Mouse (Mus musculus) adrenal gland, postnatal 4 days (tissue): Measurements from ENCODE around the gene Csf2. TPM values are rescaled to one million over a fixed set of nuclear protein-coding genes. Genes with fewer than 3 reads are reported as not detected.
A peak's percentile ranks its signal among the peaks of the same experiment; 100 is the strongest.

ENCODE experiments used
- DNase-seq, 2 experiments: peaks; one replicate each; pipeline ENCODE4 v3.0.0; 2021 to 2022; ENCODE audit warnings: low spot score in 2 of 2, mixed read lengths in 2 of 2
- total RNA-seq, 2 experiments: library from RNA; stranded (reverse); gene quantifications; 2 replicates each; pipeline ENCODE4 v1.2.3; 2021

The Csf2 gene
- total RNA-seq, 2 experiments from 2014 or later = not detected

DNA sequence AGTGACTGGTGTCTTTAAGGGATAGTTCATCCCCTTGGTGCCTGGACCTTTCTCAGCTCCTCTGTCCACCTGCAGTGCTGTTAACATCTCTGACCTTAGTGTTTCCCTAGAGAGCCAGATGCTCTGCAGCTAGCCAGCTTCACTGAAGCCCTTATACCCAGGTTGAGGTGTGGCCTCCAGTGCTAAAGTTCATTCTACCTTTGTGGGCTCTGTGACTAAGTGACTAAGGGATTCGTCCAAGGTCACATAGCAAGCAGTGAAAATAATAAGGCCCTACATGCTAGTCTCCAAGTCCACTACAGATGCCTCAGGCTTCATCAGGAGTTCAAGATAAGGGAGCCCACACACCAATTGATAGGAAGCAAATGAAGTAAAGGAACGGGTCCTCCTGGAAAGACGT, 7.0 kb downstream of the Csf2 start:
- no peak for DNase-seq

DNA sequence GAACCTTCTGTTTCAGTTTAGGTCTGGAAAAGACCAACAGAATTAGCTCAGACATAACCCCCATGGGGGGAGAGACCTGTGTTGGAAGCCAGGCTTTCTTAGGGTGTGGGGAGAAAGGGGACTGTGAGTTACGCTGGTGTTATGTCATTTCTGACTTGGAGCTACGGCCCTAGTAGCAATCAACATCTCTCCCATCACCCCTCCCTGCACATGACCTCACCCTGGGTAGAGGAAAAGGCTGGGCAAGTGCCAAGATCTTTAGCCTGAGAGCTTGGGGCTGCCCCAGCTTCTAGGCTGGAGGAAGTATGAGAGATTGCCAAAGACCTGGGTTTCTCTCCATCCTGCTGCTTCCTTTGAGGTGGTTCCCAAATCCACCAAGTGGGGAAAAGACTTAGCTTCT, 12.5 kb downstream of the Csf2 start:
- no peak for DNase-seq

DNA sequence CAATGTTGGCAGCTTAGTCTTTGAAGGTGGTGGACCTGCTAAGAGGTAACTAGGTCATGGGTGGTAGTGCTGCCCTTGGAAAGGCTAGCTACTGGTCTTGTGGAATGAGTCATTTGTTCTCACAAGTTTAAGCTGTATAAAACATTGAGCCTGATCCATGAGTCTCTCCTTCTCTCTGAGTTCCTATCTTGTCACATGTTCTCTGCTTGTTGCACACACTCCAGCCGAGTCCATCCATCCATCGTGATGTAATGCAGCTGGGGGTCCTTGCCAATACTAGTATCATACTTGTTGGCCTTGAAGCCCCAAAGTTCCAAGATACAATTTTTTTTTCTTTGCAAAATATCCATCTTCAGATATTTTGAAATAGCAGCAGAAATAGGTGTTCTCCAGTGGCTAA, 22.0 kb downstream of the Csf2 start:
- DNase-seq = no peak

DNA sequence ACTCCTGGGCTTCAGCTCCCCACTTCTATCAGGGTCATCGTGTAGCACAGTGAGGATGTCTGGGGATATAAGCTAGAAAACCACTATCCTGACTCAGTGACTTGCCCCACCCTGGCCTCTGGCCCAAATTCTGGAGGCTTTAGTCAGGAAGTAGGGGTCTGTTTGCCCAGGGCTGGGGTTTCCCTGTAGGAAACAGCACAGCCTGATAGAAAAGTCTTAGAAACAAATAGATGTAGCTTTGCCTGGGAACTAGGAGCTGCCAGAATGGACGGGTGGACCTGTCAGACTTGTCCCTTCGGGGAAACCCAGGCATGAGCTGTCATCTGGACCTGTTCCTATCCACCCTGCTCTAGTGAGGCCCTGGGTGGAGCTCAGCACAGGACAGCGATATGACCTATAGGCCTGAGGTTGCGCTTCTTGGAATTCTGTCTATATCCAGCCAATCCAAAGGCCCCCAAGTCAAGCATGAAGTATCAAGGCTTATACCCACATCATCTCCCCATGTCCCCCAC, 24.9 kb downstream of the Csf2 start:
- DNase-seq = no peak

DNA sequence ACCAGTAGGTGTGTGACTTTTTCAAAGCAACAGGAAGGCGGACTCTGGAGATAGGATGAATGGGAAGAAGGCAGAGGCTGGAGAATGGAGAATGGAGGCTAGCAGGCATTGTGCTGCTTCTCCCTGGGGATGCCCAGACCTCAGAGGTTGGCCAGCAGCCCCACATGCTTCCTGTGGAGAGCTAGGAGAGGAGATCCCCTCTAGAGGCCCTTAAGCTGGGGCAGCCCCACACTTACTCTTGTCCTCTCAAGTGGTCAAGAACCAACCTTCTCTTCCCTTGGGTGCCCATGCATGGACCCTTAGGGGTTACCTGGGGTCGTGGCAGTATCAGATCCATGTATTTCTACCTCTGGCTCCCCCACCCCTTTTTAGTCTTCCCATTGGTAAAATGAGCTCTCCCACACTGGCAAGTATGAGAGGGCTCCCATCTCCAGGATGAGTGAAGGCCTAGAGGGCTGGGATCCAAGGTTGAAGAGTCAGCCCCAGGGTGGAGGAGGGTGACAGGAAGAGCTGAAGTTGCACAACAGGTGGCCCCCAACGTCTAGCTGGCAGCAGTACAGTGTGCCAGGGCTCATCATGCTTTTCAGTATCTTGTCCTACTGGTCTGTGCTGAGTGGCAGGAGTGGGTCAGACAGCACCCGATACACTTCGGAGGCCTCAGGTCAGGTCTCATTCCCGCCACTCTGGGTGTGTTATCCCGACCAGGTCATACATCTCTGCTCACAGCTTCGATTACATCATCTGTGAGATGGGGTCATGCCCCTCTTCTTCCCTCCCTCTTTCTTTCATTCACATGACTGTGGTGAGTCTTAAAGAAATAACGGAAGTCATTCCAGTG, 25.6 kb downstream of the Csf2 start:
- no peak for DNase-seq

DNA sequence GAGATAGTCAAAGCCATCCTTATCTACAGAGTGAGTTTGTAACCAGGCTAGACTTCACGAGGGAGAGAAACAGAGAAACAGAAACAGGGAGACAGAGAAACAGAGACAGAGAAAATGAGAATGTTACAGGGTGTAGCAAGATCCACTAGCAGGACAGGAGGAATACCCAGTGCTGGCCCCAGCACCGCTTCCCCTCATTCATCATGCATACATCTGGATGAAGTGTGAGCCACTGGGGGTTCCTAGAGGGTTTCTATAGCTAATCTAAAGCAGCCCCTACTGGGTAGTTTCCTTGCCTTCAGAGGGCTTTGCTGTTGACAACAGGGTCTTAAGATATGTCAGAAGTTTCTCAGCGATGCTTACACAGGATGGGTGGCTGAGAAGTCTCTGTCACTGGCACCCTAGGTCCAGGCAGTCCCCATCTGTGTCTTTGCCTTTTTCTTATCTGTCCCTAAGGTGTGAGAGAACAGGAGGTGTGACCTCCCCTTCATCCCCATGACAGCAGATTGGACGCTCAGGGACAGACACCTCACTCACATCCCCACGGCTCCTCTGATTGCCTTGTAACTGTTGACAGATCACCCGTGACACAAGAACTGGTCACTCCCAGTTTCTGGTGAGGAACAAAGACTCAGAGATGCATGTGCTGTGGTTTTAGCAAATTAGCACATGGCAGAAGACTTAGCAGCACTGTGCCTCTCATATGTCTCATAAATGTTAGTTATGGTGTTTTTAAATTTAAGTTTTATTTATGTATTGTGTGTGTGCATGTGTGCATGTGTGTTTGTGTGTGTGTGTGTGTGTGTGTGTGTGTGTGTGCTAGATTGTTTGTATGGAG, 29.3 kb downstream of the Csf2 start:
- no peak for DNase-seq

DNA sequence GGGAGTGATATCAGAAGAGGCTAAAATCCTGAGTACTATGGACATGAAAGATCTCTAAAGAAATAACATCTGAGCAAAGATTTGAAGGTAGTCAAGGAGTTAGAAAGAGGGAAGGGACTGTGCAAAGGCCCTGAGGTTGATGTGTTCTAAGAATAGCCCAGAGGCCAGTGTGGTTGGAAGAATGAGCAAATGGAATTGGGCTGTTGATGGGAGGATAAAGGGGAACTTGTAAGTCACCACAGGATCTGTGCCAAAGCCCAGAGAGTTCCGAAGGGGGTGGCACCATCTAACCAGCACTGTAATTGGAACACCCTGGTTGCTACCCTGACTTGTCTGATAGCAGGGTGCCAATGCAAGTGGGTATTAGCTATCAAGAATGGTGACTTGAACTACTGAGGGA, 30.3 kb downstream of the Csf2 start:
- DNase-seq = no peak

DNA sequence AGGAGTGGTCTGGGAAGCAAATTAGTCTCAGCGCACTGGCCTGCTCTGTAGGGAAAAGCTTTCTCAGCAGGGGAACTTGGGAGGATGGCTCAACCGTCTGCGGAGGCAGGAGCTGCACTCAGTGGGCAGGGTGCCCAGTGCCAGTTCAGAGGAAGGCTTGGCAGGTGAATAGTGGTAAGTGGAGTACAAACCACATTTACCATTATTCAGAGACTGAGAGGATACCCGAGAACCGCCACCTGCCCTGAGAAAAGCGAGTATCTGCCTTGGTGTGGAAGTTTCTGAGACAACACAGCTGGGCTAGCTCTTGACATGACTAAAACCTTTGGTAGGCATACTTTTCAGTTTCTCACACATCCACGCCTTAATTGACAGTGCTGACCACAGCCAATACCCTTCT, 32.1 kb downstream of the Csf2 start:
- no peak for DNase-seq

DNA sequence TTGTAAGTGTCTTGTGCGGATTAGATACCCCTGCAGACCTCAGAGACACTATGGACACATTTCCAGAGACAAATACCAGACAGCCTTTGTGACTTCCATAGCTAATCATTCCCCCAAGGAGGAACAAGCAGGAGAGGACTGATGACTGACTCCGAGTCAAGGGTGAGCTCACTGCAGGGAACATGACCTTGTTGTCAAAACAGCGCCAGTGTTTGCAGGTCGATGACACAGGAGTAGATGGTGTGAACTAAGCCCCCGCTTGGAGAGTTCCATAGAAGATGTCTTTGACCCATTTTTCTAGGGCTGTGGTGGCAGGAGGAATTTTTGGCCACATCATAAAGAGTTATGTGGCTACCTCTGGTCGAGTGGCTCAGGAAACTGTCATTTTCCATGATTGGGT, 33.4 kb downstream of the Csf2 start:
- no peak for DNase-seq

DNA sequence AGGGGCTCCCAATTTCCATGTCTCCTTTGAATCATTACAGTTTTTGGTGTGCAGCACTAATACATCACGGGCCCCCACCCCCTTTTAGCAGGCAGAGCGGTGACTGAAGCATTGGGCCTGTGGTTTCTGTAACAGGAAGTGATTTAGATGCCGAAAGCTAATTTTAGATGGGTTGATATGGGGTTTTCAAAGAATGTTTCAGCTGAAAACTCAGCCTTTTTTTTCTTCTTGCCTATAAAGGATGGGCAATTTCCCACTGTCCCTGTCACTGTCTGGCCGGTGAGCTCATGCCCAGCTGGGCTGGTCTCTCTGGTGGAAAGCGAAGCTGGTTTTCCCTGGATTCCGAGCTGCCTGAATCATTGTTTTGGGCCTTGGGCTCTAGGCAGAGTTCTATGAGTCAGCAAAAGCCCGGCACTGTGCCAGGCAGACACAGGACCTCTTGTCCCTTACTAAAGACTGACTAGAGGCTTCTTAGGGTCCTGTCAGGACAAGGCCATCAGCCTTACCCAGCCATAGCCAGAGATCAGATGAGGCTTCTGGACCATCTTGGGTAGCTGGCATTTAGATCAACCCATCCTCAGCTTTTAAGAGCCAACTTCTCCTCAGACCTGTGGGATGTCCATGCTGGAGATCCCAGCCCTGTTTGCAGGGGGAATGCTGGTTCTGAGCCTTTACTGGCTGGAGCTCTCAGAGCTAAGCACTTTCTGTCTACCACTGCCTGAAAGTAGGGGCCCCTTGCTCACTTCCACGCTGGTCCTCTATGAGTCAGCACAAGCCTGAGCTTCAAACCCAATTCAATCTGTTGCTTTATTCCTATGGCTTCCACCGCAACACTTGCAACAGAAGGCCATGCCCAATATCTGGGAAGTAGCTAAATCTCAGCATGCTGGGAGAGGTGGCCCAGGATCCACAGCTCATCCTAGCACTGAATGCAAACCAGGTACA, 34.7 kb downstream of the Csf2 start:
- peak; percentile 69 to 76 for DNase-seq

DNA sequence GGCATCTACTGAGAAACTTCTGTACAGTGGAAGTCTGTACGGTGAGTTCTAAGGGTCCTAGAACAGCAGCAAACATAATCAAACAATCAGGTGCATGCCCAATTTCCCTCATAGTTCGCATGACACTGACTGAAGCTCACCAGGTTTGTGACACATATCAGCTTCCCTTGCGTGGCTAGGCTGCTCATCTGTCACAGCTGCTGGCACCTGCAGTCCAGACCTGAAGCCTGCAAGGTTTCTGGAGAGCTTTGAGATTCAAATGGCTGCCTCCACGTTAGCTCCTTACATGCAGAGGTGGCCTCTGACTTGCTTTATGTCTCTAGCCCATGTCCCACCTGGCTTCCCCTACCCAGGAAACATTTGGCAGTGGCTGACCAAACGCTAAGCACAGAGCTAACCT, 35.8 kb downstream of the Csf2 start:
- no peak for DNase-seq

DNA sequence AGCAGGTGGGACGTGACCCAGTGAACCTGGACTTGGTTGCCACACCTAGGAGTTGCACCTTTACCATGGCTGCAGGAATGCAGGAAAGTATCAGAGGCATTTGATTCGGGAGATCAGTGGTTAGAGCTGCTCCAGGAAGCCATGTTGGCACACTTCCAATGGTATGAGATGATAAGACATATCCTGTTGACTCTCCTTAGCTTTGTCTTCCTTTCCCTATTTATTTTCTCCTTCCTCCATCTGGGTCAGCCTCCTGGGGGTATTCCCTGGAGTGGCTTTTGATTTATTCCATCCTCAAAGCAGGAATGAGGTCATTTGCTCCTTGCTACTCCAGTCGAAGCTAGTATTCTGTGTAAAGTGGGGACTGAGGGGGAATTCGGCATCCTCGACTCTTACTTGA, 42.5 kb downstream of the Csf2 start:
- no peak for DNase-seq

DNA sequence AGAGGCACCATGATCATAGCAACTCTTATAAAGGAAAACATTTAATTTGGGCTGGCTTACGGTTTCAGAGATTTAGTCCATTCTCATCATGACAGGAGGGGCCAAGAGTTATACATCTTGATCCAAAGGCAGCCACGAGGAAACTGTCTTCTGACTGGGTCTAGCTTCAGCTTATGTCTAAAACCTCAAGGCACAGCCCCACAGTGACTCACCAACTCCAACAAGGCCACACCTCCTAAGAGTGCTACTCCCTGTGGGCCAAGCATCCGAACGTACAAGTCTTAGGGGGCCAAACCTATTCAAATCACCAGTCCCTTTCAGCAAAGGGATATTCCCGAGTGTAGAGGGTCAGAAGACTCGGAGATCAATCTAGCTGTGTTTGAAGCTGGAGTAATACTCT, 44.1 kb downstream of the Csf2 start:
- DNase-seq = no peak

DNA sequence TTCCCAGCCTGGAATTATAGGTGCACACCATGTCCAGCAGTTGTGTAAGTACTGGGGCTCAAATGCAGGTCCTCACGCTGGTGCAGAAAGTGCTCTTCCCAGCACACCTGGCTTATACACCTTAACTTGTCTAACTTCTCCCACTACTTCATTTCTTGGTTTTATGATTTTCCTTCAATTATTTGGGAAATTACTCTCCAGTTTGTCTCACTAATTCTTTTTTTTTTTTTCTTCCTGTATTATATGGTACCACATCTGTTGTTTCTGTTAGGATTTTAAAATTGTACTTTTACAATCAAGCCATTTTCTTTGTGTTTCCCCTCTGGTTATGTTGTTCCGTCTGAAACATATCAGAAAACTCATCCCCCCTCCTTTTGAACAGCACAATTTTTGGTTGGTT, 44.7 kb downstream of the Csf2 start:
- no peak for DNase-seq

DNA sequence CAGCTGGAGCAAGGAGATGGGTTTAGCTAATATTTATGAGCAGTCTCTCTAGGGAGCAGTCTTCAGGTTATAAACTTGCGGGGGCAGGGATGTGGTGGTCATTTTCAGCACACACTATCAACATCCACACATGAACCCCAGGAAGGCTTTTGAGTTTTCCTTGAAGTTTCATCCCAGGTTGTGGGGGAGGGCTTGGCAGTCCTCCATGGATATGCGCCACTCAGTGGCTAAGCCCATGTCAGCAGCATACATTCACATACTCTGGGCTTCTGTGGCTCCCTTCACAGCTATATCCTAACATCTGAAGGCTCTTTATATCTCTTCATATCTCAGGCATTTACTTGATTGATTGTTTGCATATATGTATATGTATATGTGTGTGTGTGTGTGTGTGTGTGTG, 46.3 kb downstream of the Csf2 start:
- no peak for DNase-seq

DNA sequence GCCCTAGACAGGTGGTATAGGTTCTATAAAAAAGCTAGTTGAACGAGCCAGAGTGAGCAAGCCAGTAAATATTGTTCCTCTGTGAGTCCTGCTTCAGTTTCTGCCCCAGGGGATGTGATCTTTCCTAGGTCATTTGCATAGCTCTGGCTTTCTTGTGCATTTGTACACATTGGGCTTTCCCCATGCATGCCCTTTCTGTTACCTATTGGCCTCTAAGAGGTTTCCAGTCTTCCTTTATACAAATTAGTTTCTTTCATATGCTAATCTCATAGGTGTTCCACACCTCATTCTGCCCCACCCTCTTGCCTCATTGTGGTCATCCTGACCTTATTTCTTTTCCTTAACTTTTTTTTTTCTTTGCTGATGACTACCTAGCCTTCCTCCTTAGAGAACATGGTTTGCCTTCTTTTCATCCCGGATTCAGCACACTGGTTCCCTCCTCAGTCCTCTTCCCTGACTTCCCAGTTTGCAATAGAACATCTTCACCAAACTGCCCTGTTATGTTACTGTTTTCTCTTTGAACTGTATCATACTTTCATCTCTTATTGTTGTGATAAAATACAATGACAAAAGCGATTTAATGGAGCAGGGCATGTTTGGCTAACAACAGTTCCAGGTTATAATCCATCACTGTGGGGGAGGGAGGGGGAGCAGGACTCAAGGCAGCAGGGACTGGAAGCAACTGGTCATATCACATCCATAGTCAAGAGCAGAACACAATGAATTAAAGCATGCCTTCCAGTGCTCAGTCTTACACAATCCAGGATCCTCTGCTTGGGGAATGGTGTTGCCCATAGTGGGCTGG, 47.4 kb downstream of the Csf2 start:
- DNase-seq = no peak

DNA sequence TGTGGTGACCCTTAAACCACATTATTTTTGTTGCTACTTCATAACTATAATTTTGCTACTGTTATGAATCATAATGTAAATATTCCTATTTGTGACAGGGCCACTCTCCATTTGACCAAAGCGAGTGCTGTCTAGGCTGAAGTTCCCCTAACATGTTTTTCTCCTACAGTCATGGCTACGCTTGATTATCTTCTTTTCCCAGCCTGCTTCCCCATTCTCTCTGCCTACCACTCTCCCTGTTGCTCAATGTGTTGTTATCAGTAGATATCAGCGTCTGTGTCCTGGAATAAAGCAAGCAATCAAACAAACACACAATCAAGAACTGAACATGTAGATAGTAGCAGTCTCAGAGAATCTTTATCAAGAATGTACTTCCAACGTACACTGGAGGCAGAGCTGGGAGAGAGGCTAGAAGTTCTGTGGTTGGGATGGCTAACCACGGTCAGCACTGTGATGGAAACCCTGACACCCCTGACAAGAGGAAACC, 48.1 kb downstream of the Csf2 start:
- DNase-seq = no peak
